Mouse (Mus musculus) hindbrain, embryonic 11.5 days (tissue): ENCODE measurements around the gene Rnf43. TPM values are rescaled to one million over a fixed set of nuclear protein-coding genes. Genes with fewer than 3 reads are reported as not detected.
A peak's percentile ranks its signal among the peaks of the same experiment; 100 is the strongest.

ENCODE experiments used
- ATAC-seq: fragments of 200-750 bp; cut with Nextera tagmentation; 2 replicates; pipeline ENCODE4 v1.8.0; 2017; ENCODE audit warnings: mild to moderate bottlenecking, moderate TSS enrichment, moderate library complexity; ENCODE audit not compliant: low FRiP score
- DNase-seq: peaks from one replicate; pipeline ENCODE4 v3.0.0-alpha.2; 2015; ENCODE audit warnings: low spot score
- H3K27ac ChIP-seq: fragments of 300-500 bp; sonication (generic); 2 replicates; pipeline ENCODE4 v1.5.1; 2014; ENCODE audit warnings: mild to moderate bottlenecking, low read depth, low read length
- H3K27me3 ChIP-seq: fragments of 300-500 bp; sonication (generic); 2 replicates; pipeline ENCODE4 v1.6.1; 2014; ENCODE audit warnings: mild to moderate bottlenecking, low read length, moderate library complexity, mixed read lengths; ENCODE audit not compliant: control insufficient read depth, insufficient read depth
- H3K36me3 ChIP-seq: fragments of 300-500 bp; sonication (generic); 2 replicates; pipeline ENCODE4 v1.6.1; 2014; ENCODE audit warnings: mild to moderate bottlenecking, low read length, moderate library complexity, mixed read lengths; ENCODE audit not compliant: control insufficient read depth, insufficient read depth
- H3K4me1 ChIP-seq: fragments of 300-500 bp; sonication (generic); replicated peaks from 2 replicates; pipeline ENCODE4 v1.6.1; 2014; ENCODE audit warnings: low read length, mixed read lengths; ENCODE audit not compliant: control insufficient read depth, insufficient read depth
- H3K4me2 ChIP-seq: fragments of 300-500 bp; sonication (generic); replicated peaks from 2 replicates; pipeline ENCODE4 v1.6.1; 2014; ENCODE audit warnings: mild to moderate bottlenecking, low read depth, low read length
- H3K4me3 ChIP-seq: fragments of 300-500 bp; sonication (generic); 2 replicates; pipeline ENCODE4 v1.5.1; 2014; ENCODE audit warnings: low read depth, low read length
- H3K9ac ChIP-seq: fragments of 300-500 bp; sonication (generic); 2 replicates; pipeline ENCODE4 v1.6.1; 2014; ENCODE audit warnings: low read depth, low read length
- H3K9me3 ChIP-seq: fragments of 300-500 bp; sonication (generic); 2 replicates; pipeline ENCODE4 v1.6.1; 2016; ENCODE audit warnings: low read length; ENCODE audit not compliant: control insufficient read depth
- WGBS: fragments of 180-500 bp; shearing (Covaris S2); extraction: QIAGEN DNeasy Blood & Tissue Kit; methylation state at CpG from one replicate; pipeline ENCODE4 v1.1.7; 2014; 5-methylcytosine and 5-hydroxymethylcytosine counted together
- polyA plus RNA-seq: library from polyadenylated mRNA; unstranded; fragments of >200 nt; fragmentation: Nextera tagmentation; extraction: Ambion mirVana; gene quantifications from 2 replicates; pipeline ENCODE4 v1.2.1, GENCODE M21; 2014

The Rnf43 gene
- polyA plus RNA-seq, 1 experiment from 2014 or later = 1.5 TPM

DNA sequence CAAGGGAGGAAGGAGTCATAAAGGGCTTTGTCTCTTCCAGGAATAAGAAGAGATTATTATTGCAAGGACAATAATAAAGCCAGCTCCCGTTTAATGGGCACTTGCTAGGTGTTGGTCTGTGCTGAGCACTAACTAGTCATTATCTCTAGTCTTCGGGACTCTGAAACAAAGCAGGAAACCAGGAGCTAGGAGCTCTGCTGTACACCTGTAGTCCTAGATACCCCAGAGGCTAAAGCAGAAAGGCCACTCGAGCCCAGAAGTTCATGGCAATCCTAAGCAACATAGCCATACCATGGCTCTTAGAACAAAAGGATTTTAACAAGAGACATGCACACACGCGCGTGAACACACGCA, 47.7 kb downstream of the Rnf43 start:
- H3K4me3 ChIP-seq = no peak overlapping the region
- ATAC-seq = no peak
- H3K9ac ChIP-seq = 0 out of 2 replicates have a peak overlapping the region, but pooled peaks have one; percentile 23

DNA sequence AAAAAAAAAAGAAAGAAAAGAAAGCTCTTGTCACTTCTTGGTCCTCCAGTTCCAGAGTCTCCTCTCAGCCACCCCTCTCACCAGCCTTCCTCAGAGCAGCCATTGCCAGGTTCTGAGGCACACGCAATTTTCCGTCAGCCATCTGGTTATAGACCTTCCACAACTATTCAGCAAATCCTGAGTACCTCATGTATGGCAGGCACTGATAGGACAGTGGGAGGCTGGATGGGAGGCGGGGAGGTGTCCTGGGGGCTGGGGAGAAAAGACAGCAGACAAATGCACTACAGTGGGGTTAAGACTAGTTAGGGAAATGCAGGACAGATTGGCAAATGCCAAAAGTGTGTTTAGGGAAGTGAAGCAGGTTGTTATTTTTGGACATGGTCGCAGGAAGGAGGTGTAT, 49.7 kb downstream of the Rnf43 start:
- no peaks in the 10 kb centered on the region for H3K36me3 ChIP-seq
- H3K27ac ChIP-seq = no peak overlapping the region
- WGBS = 88% methylated on average over 4 of the region's 4 CpGs
- H3K4me3 ChIP-seq = no peak overlapping the region
- no peaks in the 10 kb centered on the region for H3K9me3 ChIP-seq
- DNase-seq = no peak
- no peak overlapping the region for H3K9ac ChIP-seq
- H3K27me3 ChIP-seq = no peaks in the 10 kb centered on the region
- ATAC-seq = no peak
- H3K4me1 ChIP-seq = no peaks in the 10 kb centered on the region
- H3K4me2 ChIP-seq = no peak overlapping the region

More for the DNA sequence above, 47.7 kb downstream of the Rnf43 start:
- Histone ChIP-seq H3K4me1 (no peaks in the 10 kb centered on the region), H3K4me2 (peak overlapping the region; percentile 28; the same call in 1 of the 2 replicates), H3K9me3 (no peaks in the 10 kb centered on the region), H3K36me3 (no peaks in the 10 kb centered on the region), H3K27ac (no peak overlapping the region), H3K27me3 (no peaks in the 10 kb centered on the region)
- WGBS = 52% methylated on average over 7 of the region's 7 CpGs
- no peak for DNase-seq

DNA sequence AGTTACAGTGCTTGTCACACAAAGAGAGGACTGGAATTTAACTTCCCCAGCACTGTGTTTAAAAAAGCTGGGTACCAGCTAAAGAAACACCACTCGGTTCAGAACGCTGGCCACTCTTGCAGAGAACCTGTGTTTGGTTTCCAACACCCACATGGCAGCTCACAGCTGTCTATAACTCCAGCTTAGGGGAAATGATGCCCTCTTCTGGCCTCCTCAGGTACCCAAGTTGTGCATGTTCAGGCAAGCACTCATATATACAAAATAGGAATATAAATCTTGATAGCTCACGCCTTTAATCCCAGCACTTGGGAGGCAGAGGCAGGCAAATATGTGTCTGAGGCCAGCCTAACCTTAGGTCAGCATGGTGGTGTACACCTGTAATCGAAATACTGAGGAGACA, 53.5 kb downstream of the Rnf43 start:
- DNase-seq (no peak), ATAC-seq (no peak)
- no peak overlapping the region for H3K9ac ChIP-seq
- no peaks in the 10 kb centered on the region for H3K36me3 ChIP-seq
- no peaks in the 10 kb centered on the region for H3K4me1 ChIP-seq
- no peak overlapping the region for H3K27ac ChIP-seq
- WGBS = 81% methylated on average over 4 of the region's 4 CpGs
- no peak overlapping the region for H3K4me2 ChIP-seq
- H3K27me3 ChIP-seq = no peaks in the 10 kb centered on the region
- no peak overlapping the region for H3K4me3 ChIP-seq
- H3K9me3 ChIP-seq = no peaks in the 10 kb centered on the region

- ATAC-seq = no peak
- H3K27me3 ChIP-seq = no peaks in the 10 kb centered on the region
Observed at GRCm38 (mm10) chr11:87719526-87719925, 57.0 kb downstream of the Rnf43 start.

DNA sequence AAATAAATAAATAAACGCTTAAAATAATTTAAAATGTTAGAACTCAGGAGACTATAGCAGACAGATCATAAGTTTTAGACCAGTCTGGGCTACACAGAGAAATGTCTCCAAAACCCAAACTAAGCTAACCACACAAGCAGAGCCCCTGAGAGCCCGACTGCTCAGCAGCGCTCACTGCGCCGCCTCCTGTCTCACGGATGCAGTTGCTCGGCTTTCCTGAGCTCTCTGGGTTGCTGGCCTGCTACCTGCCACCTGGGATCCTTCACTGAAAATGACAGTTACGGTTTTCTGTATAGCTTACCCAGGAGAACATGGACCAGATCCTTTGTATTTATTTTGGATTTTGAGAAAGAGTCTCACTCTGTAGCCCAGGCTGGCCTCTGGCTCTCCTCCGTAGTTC, 57.8 kb downstream of the Rnf43 start:
- H3K4me2 ChIP-seq = no peak overlapping the region
- no peak overlapping the region for H3K4me3 ChIP-seq
- DNase-seq = peak; percentile 26
- no peak overlapping the region for H3K27ac ChIP-seq
- no peaks in the 10 kb centered on the region for H3K27me3 ChIP-seq
- no peaks in the 10 kb centered on the region for H3K9me3 ChIP-seq
- no peaks in the 10 kb centered on the region for H3K36me3 ChIP-seq
- H3K4me1 ChIP-seq = no peaks in the 10 kb centered on the region
- no peak overlapping the region for H3K9ac ChIP-seq
- no peak for ATAC-seq
- 54% methylated on average over 9 of the region's 9 CpGs for WGBS

More at GRCm38 (mm10) chr11:87719526-87719925, 57.0 kb downstream of the Rnf43 start:
- WGBS = 70% methylated on average over 7 of the region's 7 CpGs
- H3K9ac ChIP-seq = no peak overlapping the region
- H3K4me3 ChIP-seq = no peak overlapping the region
- no peak for DNase-seq
- no peaks in the 10 kb centered on the region for H3K36me3 ChIP-seq
- H3K27ac ChIP-seq = no peak overlapping the region
- no peaks in the 10 kb centered on the region for H3K9me3 ChIP-seq
- H3K4me2 ChIP-seq = no peak overlapping the region
- H3K4me1 ChIP-seq = no peaks in the 10 kb centered on the region

DNA sequence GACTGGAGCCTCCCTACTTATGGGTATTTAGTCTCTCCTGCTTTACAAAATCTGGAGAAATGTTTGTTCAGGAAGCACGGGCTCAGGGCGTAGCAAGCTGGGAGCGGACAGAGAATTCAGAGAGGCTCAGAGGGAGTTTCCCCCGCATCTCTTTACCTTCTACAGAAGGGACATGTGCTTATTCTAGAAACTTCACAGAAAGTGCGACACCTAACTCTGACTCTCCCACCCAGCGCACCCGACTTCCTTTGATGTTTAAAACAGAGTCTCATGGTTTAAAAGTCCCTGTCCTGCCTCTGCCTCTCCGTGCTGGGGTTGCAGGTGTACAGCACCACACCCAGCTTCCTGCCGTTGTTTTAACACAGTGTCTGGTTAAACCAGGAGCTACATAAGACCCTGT, 58.3 kb downstream of the Rnf43 start:
- Histone ChIP-seq H3K27me3 (no peaks in the 10 kb centered on the region), H3K27ac (no peak overlapping the region), H3K4me1 (peaks cover under 1% of the 10 kb centered on the region; the same call in 1 of the 2 replicates), H3K9ac (no peak overlapping the region), H3K36me3 (no peaks in the 10 kb centered on the region), H3K9me3 (no peaks in the 10 kb centered on the region), H3K4me3 (no peak overlapping the region), H3K4me2 (no peak overlapping the region)
- WGBS = 78% methylated on average over 9 of the region's 9 CpGs
- DNase-seq (no peak), ATAC-seq (no peak)

DNA sequence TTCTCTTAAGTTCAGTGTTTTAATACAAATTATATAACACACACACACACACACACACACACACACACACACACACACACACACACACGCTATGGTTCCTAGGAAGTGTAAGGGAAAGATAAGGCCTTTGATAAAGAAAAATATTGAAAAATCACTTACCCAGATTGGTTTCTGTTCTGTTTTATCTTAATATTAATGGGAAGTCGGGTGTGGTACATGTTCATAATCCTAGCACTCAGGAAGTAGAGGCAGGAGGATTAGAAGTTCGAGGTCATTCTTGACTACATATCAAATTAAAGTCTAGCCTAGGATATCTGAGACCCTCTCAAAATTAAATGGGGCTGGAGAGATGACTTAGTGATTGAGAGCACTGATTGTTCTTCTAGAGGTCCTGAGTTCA, 59.6 kb downstream of the Rnf43 start:
- Histone ChIP-seq H3K36me3 (no peaks in the 10 kb centered on the region), H3K4me1 (peaks cover 3% of the 10 kb centered on the region; the same call in 1 of the 2 replicates), H3K4me3 (no peak overlapping the region), H3K27ac (no peak overlapping the region), H3K9me3 (no peaks in the 10 kb centered on the region), H3K27me3 (no peaks in the 10 kb centered on the region), H3K9ac (no peak overlapping the region), H3K4me2 (no peak overlapping the region)
- no peak for DNase-seq
- ATAC-seq = no peak
- WGBS = 86% methylated on average over 3 of the region's 3 CpGs

DNA sequence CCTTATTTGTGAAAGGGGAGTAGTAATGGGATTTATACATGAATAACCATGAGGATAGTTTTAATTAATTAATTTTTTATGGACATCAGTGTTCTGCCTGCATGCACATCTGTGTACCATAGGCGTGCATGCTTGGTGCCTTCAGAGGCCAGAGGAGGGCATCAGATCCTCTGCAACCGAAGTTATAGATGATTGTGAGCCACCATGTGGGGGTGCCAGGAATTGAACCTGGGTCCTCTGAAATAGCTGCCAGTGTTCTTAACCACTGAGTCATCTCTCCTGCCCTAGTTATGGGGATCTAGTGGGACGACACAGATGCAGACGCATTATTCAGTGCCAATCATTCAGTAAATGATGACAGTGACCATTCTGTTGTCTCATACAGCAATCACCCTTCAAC, 60.4 kb downstream of the Rnf43 start:
- H3K27ac ChIP-seq = no peak overlapping the region
- 82% methylated on average over 4 of the region's 4 CpGs for WGBS

GRCm38 (mm10) chr11:87725515-87725914, 63.0 kb downstream of the Rnf43 start:
- no peaks in the 10 kb centered on the region for H3K27me3 ChIP-seq
- no peaks in the 10 kb centered on the region for H3K9me3 ChIP-seq
- DNase-seq = no peak
- peak overlapping the region; percentile 67 for H3K27ac ChIP-seq
- H3K36me3 ChIP-seq = no peaks in the 10 kb centered on the region
- no peak overlapping the region for H3K4me2 ChIP-seq
- H3K9ac ChIP-seq = no peak overlapping the region
- H3K4me1 ChIP-seq = peaks cover 3% of the 10 kb centered on the region; the same call in 1 of the 2 replicates
- H3K4me3 ChIP-seq = no peak overlapping the region
- ATAC-seq = no peak

More for the DNA sequence above, 60.4 kb downstream of the Rnf43 start:
- no peak overlapping the region for H3K9ac ChIP-seq
- ATAC-seq = no peak
- H3K4me1 ChIP-seq = peaks cover 3% of the 10 kb centered on the region; the same call in 1 of the 2 replicates
- H3K27me3 ChIP-seq = no peaks in the 10 kb centered on the region
- no peak for DNase-seq
- no peaks in the 10 kb centered on the region for H3K9me3 ChIP-seq
- H3K36me3 ChIP-seq = no peaks in the 10 kb centered on the region
- no peak overlapping the region for H3K4me2 ChIP-seq
- no peak overlapping the region for H3K4me3 ChIP-seq
